Mouse (Mus musculus) right cerebral cortex, postnatal 14 days (tissue): Measurements from ENCODE around the gene Hmgn3.
"Not testable (repeated sequence)": the region's sequence is repeated elsewhere in the genome, so short reads cannot be mapped to it uniquely, and the experiment has no call there.

Source experiments
- DNase-seq: peaks from one replicate; pipeline ENCODE4 v3.0.0; 2022

The Hmgn3 gene

DNA sequence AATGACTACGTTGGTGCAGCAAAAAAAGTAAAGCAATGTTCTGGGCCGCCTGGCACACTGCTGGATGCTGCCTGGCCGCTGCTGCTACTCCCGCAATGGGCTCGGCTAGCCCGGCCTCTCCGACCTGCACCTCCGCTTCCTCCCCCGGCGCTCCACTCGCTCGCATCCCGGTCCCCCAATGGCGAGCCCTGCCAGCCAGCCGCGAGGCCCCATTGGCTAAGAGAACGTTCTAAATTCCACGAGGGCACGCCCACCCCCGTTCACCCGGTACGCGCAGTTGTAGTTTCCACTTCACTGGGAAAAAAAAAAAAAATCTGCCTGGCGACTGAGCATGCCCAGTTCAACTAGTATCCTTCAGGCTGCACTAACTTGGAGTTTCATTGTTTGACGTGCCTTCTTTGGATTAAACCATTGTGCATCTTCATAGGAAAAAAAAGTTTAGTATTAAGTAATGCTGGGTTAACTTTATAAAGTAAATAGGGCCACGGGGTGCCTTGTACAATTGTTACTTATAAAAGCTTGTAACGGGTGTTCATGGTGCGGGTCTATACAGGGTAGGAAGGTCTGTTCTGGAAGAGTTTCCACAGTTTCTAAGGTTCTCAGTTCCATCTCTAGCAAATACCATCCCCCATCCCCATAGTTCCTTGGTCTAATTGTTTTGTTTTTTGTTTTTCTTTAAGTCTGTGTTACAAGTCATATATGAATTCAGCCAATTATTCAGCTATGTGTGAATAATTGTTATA, at the start of gene Hmgn3:
Gene Hmgn3, minus strand, starts transcription at position 240 of the 743 bp plus-strand sequence.
- peak; percentile 94 for DNase-seq

DNA sequence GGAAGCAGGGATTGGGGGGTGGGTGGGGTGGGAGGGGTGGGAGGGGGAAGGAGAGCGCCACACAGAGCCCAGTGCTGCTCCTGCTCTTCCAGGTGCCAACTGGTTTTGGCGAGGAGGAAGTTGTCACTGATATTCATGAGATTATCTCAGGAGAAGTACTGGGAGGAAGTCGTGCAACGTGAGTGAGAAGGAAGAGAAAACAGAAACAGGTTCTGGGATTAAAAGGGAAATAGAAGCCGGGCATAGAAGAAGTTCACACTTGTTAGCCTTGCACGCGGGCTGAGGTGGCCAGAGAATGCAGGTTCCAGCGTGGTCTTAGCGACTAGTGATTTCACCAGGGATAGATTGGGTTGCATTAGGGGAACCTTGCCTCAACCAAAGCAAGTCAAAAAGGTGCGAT, 49.3 kb upstream of the Hmgn3 start:
- no peak for DNase-seq

DNA sequence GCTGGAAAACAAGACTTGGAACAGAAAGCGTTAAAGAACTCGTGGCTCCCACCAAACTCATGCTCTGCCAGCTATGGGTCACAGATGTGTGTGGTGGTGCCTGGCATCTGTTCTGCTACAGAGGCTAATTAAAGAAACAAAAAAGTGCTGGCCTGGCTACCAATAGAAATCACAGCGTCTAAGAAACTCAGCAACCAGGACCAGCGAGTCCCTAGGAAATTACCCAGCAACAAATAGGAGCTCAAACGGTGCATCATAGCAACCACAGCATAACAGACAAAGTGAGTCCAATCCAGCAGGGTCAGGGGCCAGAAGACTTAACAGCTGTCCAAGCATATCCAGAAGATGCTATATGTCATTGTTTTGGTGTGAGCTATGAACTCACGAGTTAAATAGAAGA, 48.5 kb upstream of the Hmgn3 start:
- no peak for DNase-seq

DNA sequence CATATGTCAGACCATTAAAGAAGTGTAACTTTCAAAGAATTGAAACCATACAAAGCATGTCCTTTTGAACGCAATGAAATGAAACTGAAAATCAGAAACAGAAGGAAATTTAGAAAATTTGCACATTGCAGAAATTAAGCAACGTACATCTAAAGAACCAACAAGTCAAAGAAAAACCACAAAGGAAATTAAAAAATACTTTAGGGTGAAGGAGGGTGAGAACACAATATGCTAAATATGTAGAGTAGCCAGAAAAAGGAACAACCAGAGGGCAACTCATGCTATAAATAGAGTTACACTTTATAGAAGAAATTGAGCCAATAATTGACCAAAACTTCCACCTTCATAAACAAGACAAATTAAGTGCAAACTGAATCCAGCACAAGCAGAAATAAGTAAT, 41.3 kb upstream of the Hmgn3 start:
- no peak for DNase-seq

DNA sequence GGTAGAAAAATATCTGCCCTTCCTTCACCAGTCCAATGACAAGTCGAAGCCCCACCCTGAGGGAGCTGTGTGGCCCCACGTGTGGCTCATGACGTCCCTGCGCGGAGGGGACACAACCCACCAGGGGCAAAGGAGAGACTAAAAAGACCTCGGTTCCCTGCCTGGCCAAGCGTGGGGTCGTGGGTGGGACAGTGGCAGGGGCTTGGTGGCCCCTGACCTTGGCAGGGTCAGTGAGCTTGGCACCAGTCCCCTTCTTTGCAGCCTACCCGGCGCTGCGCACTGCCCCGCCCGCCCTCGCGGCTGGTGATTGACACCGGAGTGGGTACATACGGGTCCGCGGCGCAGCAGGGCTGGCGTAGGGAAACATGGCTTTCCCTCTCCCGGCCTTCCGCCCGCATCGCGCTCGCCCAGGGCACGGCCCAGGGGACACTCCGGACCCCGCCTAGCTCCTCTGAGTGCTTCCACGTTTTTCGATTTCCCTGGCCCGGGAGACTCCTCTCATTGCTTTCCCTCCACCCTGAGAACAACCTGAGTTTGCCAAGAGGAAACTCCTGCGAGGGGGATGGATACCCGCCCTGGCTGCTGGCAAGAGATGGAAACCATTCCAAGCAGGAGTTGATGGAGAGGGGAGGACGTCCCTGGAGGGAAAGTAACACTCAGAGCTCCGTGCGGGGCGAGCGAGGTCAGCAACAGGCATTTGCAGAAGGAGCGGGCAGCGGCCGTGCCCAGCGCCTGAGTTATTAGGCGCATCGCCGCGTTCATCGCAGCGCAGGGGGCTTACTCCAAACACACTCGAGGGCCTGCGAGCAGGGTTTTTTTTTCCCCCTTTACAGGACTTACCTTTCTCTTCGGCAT, 667 bp downstream of the Hmgn3 start:
- peak; percentile 79 for DNase-seq

DNA sequence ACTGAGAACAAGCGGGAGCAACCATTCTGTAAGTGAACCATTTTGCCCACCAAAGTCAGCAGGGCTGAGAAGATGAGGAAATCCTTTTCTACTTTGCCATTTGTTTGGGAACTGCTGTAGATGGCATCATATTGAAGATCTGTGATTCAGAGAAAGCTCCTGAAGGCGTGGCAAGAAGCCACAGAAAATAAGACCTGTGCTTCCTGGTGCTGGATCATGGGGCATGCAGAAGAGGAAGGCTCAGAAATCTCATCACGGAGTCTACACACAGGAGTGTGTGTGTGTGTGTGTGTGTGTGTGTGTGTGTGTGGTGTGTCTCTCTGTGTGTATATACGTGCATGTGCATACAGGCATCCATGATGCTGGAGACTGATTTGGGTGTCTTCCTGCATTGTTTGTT, 16.7 kb downstream of the Hmgn3 start:
- no peak for DNase-seq

DNA sequence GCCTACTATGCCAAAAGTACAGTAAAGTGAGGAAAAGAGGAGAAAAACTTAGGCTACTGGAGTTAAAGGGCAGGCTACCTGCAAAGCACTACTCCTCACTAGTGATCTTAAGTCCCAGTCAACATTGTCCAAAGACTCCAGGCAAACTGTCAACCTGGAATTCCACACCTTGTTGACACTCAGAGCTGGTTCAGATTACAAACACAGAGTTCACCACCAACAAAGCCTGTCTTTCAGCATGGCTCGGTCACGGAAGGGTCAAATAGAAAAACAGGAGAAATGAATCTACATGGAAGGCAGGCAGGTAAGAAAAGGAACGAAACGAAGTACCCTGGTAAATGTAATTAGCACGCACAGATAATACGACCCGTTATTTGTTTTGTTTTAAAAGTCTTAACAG, 18.6 kb downstream of the Hmgn3 start:
- no peak for DNase-seq

DNA sequence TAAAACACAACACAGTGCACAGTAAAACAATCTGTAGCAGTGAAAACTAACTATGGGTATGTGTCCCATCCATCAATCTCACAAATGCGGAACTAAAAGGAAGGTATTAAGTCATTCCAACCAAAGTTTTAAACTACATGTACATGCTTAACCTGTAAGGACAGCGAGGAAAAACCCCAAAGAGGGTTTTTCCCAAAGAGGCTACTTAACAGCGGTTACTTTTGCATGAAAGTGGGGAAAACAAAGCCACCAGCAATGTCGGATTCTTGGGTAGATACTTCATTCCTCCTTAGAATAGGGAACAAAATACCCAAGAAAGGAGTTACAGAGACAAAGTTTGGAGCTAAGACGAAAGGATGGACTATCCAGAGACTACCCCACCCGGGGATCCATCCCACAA, 20.0 kb downstream of the Hmgn3 start:
- DNase-seq = not testable (repeated sequence)

DNA sequence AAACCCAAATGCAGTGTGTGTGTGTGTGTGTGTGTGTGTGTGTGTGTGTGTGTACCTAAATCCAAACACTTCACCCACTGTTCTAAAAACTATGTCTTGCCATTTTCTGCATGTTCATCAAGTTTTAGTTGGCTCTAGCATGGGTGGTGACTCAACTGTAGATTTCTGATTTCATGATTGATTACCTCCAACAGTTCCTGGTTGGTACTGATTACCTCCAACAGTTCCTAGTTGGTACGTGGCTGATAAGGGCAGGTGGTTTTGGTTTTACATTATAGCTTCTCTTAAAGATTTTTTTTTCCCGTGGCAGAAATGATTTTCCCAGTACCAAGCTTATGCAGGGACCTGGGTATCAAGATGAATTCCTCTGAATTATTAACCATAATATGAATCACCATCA, 27.3 kb downstream of the Hmgn3 start:
- no peak for DNase-seq

DNA sequence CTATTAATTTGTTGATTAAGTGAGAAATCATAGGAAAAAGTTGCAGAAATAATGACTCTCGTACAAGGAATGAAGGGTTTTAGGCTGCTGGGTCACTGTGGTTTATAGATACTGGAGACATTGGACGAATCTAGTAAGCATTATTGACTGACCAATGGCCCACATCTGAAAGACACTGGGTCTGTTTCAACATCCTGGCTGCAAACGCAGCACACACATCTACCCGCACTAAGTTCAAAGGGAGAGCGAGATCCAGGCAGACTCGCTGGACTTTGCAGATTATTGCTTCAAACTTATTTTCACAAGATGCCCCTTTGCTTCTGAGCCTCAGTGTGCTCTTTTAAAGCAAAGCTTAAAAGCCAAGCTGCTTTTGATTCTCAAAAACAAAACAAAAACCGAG, 29.0 kb downstream of the Hmgn3 start:
- no peak for DNase-seq

DNA sequence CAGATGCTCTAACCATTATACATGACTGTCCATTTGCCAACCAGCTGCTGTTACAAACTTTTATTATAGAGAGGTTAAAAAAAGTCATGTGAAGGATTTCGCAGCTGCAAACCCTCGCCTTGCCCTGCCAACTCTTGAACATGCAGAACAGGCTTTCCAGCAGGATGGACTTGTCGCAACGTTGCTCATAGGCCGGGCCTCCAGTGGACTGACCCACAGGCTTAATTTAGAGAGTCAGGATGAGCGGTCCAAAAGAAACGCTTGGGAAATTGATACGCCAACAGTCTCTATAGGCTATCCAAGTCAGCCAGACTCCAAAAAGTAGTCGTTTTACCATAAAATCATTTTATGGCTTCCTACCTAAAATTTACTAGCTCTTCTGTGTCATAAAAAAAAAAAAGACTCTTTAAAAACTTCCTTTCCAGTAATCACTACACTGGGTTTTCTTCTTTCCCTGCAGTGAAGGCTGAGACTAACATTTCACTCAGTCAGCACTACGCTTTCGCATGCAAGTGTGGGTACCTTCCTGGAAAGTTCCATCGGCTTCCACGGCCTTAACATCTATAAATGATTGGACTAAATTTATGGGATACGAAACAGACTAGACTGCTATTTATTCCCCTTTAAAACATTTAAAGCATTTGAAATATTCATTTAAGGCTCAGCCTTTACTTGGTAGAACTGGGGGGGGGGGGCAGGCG, 29.6 kb downstream of the Hmgn3 start:
- no peak for DNase-seq

DNA sequence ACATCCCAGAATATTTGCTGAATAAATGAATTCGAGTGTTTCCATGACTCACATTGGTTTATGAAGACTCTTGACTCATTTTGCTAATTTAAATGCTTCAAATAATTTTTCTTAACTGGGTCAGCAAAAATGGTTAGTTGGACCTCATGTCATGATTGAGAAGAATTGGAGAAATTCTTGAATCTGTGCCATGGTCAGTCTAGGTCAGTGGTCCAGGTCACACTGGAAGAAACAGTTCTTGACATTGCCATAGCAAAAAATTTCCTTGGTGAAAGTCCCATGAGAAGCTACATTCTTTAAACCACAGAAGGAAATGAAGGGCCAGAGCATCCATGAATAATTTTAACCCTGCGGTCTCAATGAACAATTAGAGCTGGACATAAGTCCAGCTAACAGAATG, 30.8 kb downstream of the Hmgn3 start:
- DNase-seq = no peak

DNA sequence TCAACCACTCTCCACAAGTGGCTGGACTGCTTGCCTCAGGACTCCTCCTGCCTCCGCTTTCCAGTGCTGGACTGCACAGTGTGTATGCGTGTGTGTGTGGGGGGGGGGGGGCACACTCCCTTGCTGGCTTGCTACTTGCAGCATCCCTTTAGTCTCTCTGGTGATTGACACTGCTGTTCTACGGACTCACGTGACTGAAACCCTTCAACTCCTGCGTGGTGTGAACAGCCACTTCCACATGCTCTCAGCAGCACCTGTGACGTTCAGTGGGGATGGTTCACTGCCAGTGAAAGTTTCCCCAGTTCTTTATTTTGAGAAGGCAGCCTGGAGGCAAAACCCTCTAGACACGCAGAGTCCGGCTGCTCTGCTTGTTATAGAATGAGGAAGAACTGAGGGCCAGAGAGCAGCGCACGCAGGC, 32.7 kb downstream of the Hmgn3 start:
- DNase-seq = no peak

DNA sequence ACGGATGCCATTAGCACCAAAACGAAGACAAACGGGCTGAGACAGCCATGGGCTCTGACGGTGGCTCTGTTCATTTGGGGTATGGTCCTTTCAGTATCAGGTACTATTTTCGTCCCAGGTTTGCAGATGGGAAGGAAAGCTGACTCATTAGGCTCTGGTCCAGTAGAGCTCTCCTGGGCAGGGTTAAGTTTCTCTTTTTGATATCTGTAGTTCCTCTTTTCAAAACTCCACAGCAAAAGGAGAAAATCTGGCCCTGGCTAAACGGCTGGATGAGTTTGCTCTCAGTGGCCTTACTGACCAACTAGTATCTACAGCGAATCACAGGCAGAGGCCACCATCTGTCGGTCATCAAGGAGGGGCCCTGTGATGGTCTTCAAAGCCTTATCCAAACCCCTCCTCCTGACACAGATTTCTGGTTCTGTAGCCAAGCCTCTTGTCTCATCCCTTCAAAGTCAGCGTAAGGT, 34.1 kb downstream of the Hmgn3 start:
- no peak for DNase-seq

DNA sequence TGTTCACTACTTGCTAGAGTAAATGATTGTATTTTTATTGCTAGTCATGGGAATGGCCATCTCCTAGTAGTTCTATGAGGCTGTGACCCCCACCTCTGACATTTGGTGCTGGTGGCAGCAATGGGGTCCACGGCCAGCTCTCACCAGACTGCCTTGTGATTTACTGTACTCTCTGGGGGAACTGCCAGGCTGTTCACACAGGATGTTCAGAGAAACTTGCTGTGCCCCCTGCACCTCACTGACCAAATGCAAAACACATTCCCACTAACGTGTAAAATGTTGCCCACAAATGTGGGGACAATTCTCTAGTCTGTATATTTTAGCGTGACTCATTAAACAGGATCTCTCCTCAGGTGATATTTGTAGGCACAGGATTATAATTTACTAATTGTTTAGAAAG, 34.7 kb downstream of the Hmgn3 start:
- no peak for DNase-seq

DNA sequence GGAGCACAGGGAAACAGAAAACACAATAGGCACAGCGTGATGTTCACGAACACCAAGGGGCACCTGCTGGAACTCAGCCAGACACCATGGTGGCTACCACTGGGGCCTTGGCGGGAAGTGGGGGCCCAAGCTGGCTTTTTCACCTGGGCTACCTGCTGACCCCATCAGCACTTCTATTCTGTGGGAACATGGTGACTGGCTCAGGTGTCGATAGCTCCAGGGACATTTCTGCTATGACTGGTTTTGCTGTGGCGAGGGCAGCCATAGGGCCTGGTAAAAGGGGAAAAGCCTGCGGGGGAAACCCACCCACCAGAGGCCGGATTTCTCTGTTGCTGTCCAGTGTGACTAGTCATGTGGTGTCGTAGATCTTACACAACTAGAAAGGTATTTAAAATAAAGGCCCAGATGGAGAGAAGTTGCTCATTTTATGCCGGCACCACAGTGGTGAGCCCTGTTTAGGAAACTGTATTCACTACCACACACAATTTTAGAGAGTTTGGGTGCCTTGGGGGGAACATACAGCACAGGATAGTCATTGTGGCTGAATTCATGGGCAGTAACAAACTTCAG, 35.3 kb downstream of the Hmgn3 start:
- no peak for DNase-seq

DNA sequence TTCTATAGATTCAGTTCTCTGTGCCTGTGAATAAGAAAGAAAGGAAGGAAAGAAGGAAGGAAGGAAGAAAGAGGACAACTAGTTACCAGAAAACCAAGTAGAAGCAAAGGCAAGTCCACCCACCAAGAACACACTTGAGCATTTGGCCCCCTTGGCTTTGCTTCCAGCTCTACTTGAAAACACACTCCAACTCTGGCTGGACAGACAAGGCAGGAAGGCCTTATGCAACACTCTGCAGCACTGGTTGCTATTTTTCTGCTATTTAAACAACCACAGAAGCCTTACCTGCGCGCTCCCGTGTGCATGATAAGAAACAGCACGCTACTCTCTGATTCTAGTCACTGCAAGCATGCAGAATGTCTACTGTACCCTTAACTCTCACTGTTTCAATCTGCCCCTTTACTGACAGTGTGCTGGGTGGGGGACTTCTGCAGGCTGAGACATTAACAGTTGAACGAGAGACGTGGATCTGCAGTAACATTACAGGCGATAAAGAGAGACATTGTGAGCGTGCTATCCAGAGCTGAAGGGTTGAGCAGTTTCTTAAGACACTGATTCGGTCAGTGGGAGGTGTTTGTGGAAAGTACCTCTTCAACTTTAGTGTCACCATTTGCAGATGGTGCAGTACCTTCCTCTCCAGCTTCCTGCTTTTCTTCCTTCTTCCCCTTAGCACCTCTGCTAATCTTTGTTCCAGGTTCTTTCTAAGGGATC, 35.9 kb downstream of the Hmgn3 start:
- DNase-seq = no peak

DNA sequence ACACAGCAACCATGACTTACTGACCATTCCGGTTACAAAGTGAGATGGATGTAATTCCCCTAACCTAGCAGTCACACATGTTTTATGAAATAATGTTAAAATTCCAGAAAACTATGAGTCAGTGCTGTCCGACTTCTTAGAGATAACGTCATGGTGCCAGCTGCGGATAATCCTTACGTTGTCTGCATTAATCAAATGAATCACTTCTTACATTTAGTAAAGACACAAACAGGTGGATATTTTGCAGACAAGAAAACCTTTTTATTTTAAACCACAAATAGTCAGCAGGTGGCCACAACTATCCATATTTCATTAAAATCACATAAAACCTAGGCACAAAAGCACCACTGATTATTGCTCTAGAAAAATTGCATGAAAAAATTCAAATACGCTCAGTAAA, 36.8 kb downstream of the Hmgn3 start:
- no peak for DNase-seq

DNA sequence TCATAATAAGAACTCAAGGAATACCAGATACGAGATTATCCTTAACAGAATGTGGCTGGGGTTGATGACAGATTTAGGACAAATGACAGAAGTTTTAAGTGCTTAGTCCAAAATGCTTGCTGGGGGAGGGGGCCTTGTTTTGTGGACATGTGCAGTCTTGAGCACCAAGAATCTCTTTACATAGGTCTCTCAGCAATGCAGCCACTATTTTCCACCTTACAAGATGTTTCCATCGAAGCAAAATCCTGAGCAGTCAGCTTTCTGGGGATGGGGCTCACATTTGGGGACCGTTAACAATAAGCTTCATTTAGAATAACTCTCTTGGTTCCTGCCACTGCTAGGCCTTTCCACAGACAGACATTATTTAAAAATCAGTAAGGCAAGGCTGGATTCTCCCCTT, 37.7 kb downstream of the Hmgn3 start:
- DNase-seq = no peak

DNA sequence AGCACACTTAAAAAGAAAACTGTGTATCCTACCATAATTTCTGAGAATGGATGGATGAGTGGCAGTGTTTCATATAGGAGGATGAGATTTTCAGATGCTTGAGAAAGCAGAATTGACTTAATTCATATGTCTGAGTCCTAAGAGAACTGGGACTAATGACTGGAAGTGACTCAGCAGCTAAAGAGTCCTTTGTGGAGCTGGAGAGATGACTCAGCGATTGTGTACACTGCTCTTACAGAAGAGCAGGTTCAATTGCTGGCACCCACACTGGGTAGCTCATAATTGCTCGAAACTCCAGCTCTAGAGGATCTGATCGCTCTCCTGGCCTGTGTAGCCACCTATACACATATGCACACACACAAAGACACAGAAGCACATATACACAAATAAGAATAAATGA, 42.7 kb downstream of the Hmgn3 start:
- no peak for DNase-seq

DNA sequence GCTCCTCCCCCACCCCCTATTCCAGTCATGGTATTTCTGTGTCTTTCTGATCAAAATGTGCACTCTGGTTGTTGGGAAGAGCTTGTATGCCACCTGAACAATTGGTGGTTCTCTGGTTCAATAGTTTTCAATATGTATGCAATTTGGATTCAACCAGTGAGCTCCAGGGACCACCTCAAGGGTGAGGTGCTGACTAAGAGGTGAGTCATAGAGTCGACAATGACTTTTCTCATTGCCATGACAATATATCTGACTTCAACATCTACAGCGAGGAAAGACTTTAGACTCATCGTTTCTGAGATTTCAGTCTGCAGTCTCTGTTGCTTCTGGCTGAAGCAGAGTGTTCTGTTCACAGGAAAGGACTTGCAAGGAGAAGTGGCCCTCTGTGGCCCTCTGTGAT, 44.8 kb downstream of the Hmgn3 start:
- DNase-seq = no peak

DNA sequence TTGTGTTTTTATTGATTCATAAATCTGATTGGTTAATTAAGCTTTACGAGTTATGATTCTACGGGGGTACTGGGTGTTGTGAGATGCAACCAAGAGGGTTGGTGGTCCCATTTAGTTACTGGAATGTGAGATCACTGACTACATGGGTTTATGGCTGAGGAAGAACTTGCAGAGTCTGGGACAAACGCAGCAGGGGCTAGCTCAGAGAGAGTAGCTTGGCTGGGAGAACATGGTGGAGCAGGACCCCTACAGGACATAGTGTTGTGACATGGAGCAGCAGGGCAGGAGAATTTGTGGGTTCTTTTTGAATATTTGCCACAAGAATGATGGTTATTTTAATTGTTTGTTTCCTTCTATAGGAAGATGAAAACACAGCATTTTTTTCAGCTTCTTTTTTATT, 45.7 kb downstream of the Hmgn3 start:
- DNase-seq = no peak
